Mouse (Mus musculus) urinary bladder, postnatal 14 days (tissue): ENCODE data around the gene Zbtb17.

Experiments used
- DNase-seq: peaks from one replicate; pipeline ENCODE4 v3.0.0; 2021; ENCODE audit warnings: low spot score

Zbtb17 gene

GRCm38 (mm10) chr4:141488670-141489069, 44.2 kb downstream of the Zbtb17 start:
- no peak for DNase-seq

- DNase-seq = peak; percentile 21
Observed at GRCm38 (mm10) chr4:141500637-141501036, 56.2 kb downstream of the Zbtb17 start.

GRCm38 (mm10) chr4:141501058-141501457, 56.6 kb downstream of the Zbtb17 start:
- no peak for DNase-seq

GRCm38 (mm10) chr4:141502723-141503122, 58.3 kb downstream of the Zbtb17 start:
- DNase-seq = no peak

GRCm38 (mm10) chr4:141504471-141504870, 60.0 kb downstream of the Zbtb17 start:
- DNase-seq = no peak

- no peak for DNase-seq
Observed at GRCm38 (mm10) chr4:141505810-141506209, 61.4 kb downstream of the Zbtb17 start.

- peak; percentile 92 for DNase-seq
Observed at GRCm38 (mm10) chr4:141506352-141506751, 61.9 kb downstream of the Zbtb17 start.

- peak; percentile 58 for DNase-seq
Observed at GRCm38 (mm10) chr4:141506893-141507292, 62.4 kb downstream of the Zbtb17 start.

- DNase-seq = peak; percentile 23
Observed at GRCm38 (mm10) chr4:141510457-141510856, 66.0 kb downstream of the Zbtb17 start.

- no peak for DNase-seq
Observed at GRCm38 (mm10) chr4:141512145-141512544, 67.7 kb downstream of the Zbtb17 start.

GRCm38 (mm10) chr4:141514179-141514641, 69.8 kb downstream of the Zbtb17 start:
- DNase-seq = peak; percentile 83
